Mouse (Mus musculus): ENCODE measurements around the gene Cacna2d1. TPM values are rescaled to one million over a fixed set of nuclear protein-coding genes. Genes with fewer than 3 reads are reported as not detected.

Cacna2d1 gene
- total and polyA plus RNA-seq, 3 experiments: 0.08 to 0.13 TPM; not detected in 1

GRCm38 (mm10) chr5:16095345-16095744, 160.9 kb downstream of the Cacna2d1 start:
- DNase-seq (ENCODE audit: low read depth, low spot score): no peak
- H3K4me1 ChIP-seq (ENCODE audit: control insufficient read depth in 1 of 2, insufficient read depth in 2 of 2, low read length in 2 of 2): no peaks in the 10 kb centered on the region
- no peak overlapping the region for H3K27ac ChIP-seq (ENCODE audit: control insufficient read depth, low read depth, low read length)
- no peaks in the 10 kb centered on the region for H3K36me3 ChIP-seq (ENCODE audit: control insufficient read depth in 1 of 2, insufficient read depth in 2 of 2, low read length in 2 of 2)
- no peaks in the 10 kb centered on the region for H3K27me3 ChIP-seq (ENCODE audit: control insufficient read depth in 1 of 2, insufficient read depth in 2 of 2, low read length in 2 of 2)
- no peaks in the 10 kb centered on the region for H3K9me3 ChIP-seq (replicated peaks; ENCODE audit: insufficient read depth, low read length)
- H3K79me2 ChIP-seq (ENCODE audit: control insufficient read depth, insufficient read depth, low read length, poor library complexity): no peaks in the 10 kb centered on the region
- TF ChIP-seq CTCF (IDR thresholded peaks at IDR 0.05 in 2 of 3, conservative IDR thresholded peaks at IDR 0.05 in 1 of 3; ENCODE audit: control insufficient read depth in 1 of 3, insufficient read depth in 1 of 3, low read depth in 2 of 3, low read length in 3 of 3, poor library complexity in 1 of 3, severe bottlenecking in 1 of 3): no peak
- TF ChIP-seq ZC3H11A (IDR thresholded peaks at IDR 0.05; ENCODE audit: low read depth, low read length): no peak
- H3K9ac ChIP-seq (ENCODE audit: control insufficient read depth, low read depth, low read length, poor library complexity, severe bottlenecking): no peak overlapping the region
- H3K4me3 ChIP-seq (ENCODE audit: control insufficient read depth in 1 of 2, insufficient read depth in 1 of 2, low read depth in 2 of 2, low read length in 2 of 2): no peak overlapping the region

GRCm38 (mm10) chr5:16098766-16099165, 164.3 kb downstream of the Cacna2d1 start:
- TF ChIP-seq MAX (IDR thresholded peaks at IDR 0.05; ENCODE audit: low read length) (no peak), ZNF384 (IDR thresholded peaks at IDR 0.05; ENCODE audit: low read depth, low read length) (no peak), CHD2 (IDR thresholded peaks at IDR 0.05; ENCODE audit: low read length) (no peak), ZKSCAN1 (IDR thresholded peaks at IDR 0.05; ENCODE audit: low read depth, low read length) (no peak), TAL1 (IDR thresholded peaks at IDR 0.05; ENCODE audit: low read length) (no peak), CTCF (IDR thresholded peaks at IDR 0.05 in 2 of 3, conservative IDR thresholded peaks at IDR 0.05 in 1 of 3; ENCODE audit: control insufficient read depth in 1 of 3, insufficient read depth in 1 of 3, low read depth in 2 of 3, low read length in 3 of 3, poor library complexity in 1 of 3, severe bottlenecking in 1 of 3) (no peak), KAT2A (conservative IDR thresholded peaks at IDR 0.05; ENCODE audit: low read depth, low read length) (no peak), SIN3A (IDR thresholded peaks at IDR 0.05; ENCODE audit: low read length) (no peak), SMC3 (IDR thresholded peaks at IDR 0.05; ENCODE audit: low read depth, low read length) (no peak), POLR2A (IDR thresholded peaks at IDR 0.05; ENCODE audit: control insufficient read depth in 1 of 2, insufficient read depth in 1 of 2, low read depth in 1 of 2, low read length in 2 of 2, poor library complexity in 1 of 2) (no peak), MAZ (IDR thresholded peaks at IDR 0.05; ENCODE audit: low read depth, low read length) (no peak), GATA1 (IDR thresholded peaks at IDR 0.05; ENCODE audit: low read depth, low read length) (no peak), NELFE (IDR thresholded peaks at IDR 0.05; ENCODE audit: low read depth, low read length) (no peak), RAD21 (IDR thresholded peaks at IDR 0.05; ENCODE audit: low read depth, low read length) (no peak), ELF1 (IDR thresholded peaks at IDR 0.05; ENCODE audit: low read depth, low read length) (no peak), CHD1 (IDR thresholded peaks at IDR 0.05; ENCODE audit: low read depth, low read length) (no peak)
- Histone ChIP-seq H3K79me2 (ENCODE audit: control insufficient read depth, insufficient read depth, low read length, poor library complexity) (no peaks in the 10 kb centered on the region), H3K9ac (ENCODE audit: control insufficient read depth, low read depth, low read length, poor library complexity, severe bottlenecking) (no peak overlapping the region), H3K27me3 (ENCODE audit: control insufficient read depth in 1 of 2, insufficient read depth in 2 of 2, low read length in 2 of 2) (no peaks in the 10 kb centered on the region), H3K27ac (ENCODE audit: control insufficient read depth, low read depth, low read length) (no peak overlapping the region), H3K4me3 (ENCODE audit: control insufficient read depth in 1 of 2, insufficient read depth in 1 of 2, low read depth in 2 of 2, low read length in 2 of 2) (no peak overlapping the region), H3K36me3 (ENCODE audit: control insufficient read depth in 1 of 2, insufficient read depth in 2 of 2, low read length in 2 of 2) (no peaks in the 10 kb centered on the region), H3K9me3 (replicated peaks; ENCODE audit: insufficient read depth, low read length) (no peaks in the 10 kb centered on the region), H3K4me1 (ENCODE audit: control insufficient read depth in 1 of 2, insufficient read depth in 2 of 2, low read length in 2 of 2) (no peaks in the 10 kb centered on the region)
- no peak for DNase-seq (ENCODE audit: low read depth, low spot score)

DNA sequence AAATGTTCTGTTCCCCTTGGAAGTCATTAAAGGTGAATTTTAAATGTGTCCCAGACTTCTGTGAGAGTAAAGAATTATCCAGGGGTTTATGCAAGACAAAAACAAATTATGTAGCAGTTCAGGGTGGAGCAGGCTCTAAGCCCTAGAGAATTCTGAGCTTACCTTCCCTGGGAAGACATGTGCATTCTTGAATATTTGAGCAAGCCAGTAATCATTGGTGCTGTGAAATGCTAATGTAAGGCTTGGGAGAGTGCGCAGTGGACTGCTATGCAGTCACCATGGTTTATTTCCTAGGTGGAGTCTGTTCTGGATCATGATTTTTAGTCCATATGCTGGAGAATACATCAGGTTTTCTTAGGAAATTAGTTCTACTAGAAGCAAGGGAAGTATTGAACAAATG, 167.3 kb downstream of the Cacna2d1 start:
- no peak for DNase-seq (ENCODE audit: low read depth, low spot score)
- no peak for TF ChIP-seq ELF1 (IDR thresholded peaks at IDR 0.05; ENCODE audit: low read depth, low read length)
- TF ChIP-seq MYC (IDR thresholded peaks at IDR 0.05; ENCODE audit: low read depth, low read length): no peak
- TF ChIP-seq CHD2 (IDR thresholded peaks at IDR 0.05; ENCODE audit: low read length): no peak

More for the DNA sequence above, 167.3 kb downstream of the Cacna2d1 start:
- H3K9ac ChIP-seq (ENCODE audit: control insufficient read depth, low read depth, low read length, poor library complexity, severe bottlenecking): no peak overlapping the region
- no peak overlapping the region for H3K4me3 ChIP-seq (ENCODE audit: control insufficient read depth in 1 of 2, insufficient read depth in 1 of 2, low read depth in 2 of 2, low read length in 2 of 2)
- H3K27ac ChIP-seq (ENCODE audit: control insufficient read depth, low read depth, low read length): no peak overlapping the region
- no peaks in the 10 kb centered on the region for H3K27me3 ChIP-seq (ENCODE audit: control insufficient read depth in 1 of 2, insufficient read depth in 2 of 2, low read length in 2 of 2)
- H3K4me1 ChIP-seq (ENCODE audit: control insufficient read depth in 1 of 2, insufficient read depth in 2 of 2, low read length in 2 of 2): no peaks in the 10 kb centered on the region
- no peaks in the 10 kb centered on the region for H3K36me3 ChIP-seq (ENCODE audit: control insufficient read depth in 1 of 2, insufficient read depth in 2 of 2, low read length in 2 of 2)
- no peaks in the 10 kb centered on the region for H3K79me2 ChIP-seq (ENCODE audit: control insufficient read depth, insufficient read depth, low read length, poor library complexity)
- no peaks in the 10 kb centered on the region for H3K9me3 ChIP-seq (replicated peaks; ENCODE audit: insufficient read depth, low read length)
